Mouse (Mus musculus) olfactory bulb, adult 2 months (tissue): Measurements from ENCODE around the gene Hjurp.

ENCODE experiments used
- CTCF ChIP-seq: fragments of 200-500 bp; IDR thresholded peaks from 2 replicates; pipeline ENCODE4 v1.5.1; 2012; ENCODE audit warnings: low read depth, mild to moderate bottlenecking, low read length, moderate library complexity; ENCODE audit not compliant: insufficient read depth
- POLR2A ChIP-seq: fragments of 200-500 bp; IDR thresholded peaks from 2 replicates; pipeline ENCODE4 v1.6.1; 2012; ENCODE audit warnings: mild to moderate bottlenecking, low read depth, low read length, moderate library complexity; ENCODE audit not compliant: insufficient read depth

DNA sequence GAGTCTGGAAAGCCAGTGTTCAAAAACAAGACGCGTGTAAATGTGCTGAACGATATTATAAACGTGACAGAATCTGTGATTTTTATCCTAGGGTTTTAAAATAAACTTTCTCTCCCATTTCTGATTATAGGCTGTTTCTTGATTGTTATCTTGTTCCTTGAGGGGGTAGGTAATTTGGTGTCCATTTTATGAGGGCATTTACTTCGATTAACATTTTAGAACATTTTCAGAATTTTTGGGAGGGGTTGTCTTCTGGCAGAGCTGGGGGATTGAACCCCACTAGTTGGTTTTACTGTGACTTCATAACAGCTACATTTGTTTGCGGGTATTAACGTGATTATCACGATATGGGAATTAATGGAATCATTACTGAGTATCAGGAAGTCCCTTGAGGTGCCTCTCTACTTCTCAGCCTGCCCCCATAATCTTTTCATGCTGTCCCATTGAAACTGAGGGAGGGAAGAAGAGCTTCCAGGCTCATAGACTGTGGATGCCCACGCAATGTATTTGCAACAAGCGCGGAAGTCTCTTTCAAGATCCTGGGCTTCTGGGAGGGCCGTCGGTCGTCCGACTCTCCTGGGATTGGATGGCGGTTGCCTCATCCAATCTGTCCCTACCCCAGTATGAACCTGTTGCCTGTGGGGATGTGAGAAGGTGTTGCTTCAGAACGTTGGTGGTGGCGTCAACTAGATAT is 532 bp upstream of the Hjurp start:
- TF ChIP-seq CTCF (no peak), POLR2A (no peak)
